Mouse (Mus musculus) bone marrow macrophage, adult 2 months (primary cell): ENCODE data around the gene Rpl29. TPM values are rescaled to one million over a fixed set of nuclear protein-coding genes. Genes with fewer than 3 reads are reported as not detected.

ENCODE experiments used
- H3K27ac ChIP-seq: 2 replicates; pipeline ENCODE4 v1.5.1; 2012; ENCODE audit warnings: low read depth, low read length; ENCODE audit not compliant: insufficient read depth
- H3K4me1 ChIP-seq: 2 replicates; pipeline ENCODE4 v1.6.1; 2012; ENCODE audit warnings: low read length; ENCODE audit not compliant: control insufficient read depth, insufficient read depth
- H3K4me3 ChIP-seq: 2 replicates; pipeline ENCODE4 v1.5.1; 2012; ENCODE audit warnings: mild to moderate bottlenecking, low read length, moderate library complexity; ENCODE audit not compliant: insufficient read depth
- CTCF ChIP-seq: IDR thresholded peaks from 2 replicates; pipeline ENCODE4 v1.5.1; 2012; ENCODE audit warnings: low read depth, mild to moderate bottlenecking, low read length, moderate library complexity
- POLR2A ChIP-seq: IDR thresholded peaks from 2 replicates; pipeline ENCODE4 v1.6.1; 2012; ENCODE audit warnings: mild to moderate bottlenecking, low read depth, low read length, borderline replicate concordance
- polyA plus RNA-seq: library from polyadenylated mRNA; stranded (reverse); fragments of >200 nt; gene quantifications from 2 replicates; pipeline ENCODE4 v1.2.4, GENCODE M21; 2012; ENCODE audit not compliant: missing spikeins, insufficient read depth, insufficient read length

The Rpl29 gene
- polyA plus RNA-seq, 1 experiment: 299 TPM

- H3K4me3 ChIP-seq: no peak overlapping the region
- H3K4me1 ChIP-seq: peaks cover 7% of the 10 kb centered on the region
- TF ChIP-seq POLR2A (no peak), CTCF (no peak)
- no peak overlapping the region for H3K27ac ChIP-seq
Measured at GRCm38 (mm10) chr9:106444836-106445235, 15.6 kb downstream of the Rpl29 start.

- Histone ChIP-seq H3K4me3 (peak within 1 kb of the TSS; percentile 84), H3K4me1 (peaks cover 7% of the 10 kb centered on the region), H3K27ac (peak within 1 kb of the TSS; percentile 55)
- TF ChIP-seq CTCF (0 out of 2 replicates have a peak, but pooled peaks have one; percentile 26), POLR2A (no peak)
Measured at GRCm38 (mm10) chr9:106447348-106447747, 18.1 kb downstream of the Rpl29 start, which contains the start of the genes Abhd14b and Abhd14a. TSS of gene Abhd14b (plus strand) at chr9:106447459. TSS of gene Abhd14a (minus strand) at chr9:106447678.

GRCm38 (mm10) chr9:106447951-106448350 is 18.7 kb downstream of the Rpl29 start:
- Histone ChIP-seq H3K27ac (peak overlapping the region; percentile 55), H3K4me1 (peaks cover 7% of the 10 kb centered on the region), H3K4me3 (peak overlapping the region; percentile 84)
- no peak for TF ChIP-seq CTCF
- TF ChIP-seq POLR2A: no peak

GRCm38 (mm10) chr9:106448498-106449031 is 19.3 kb downstream of the Rpl29 start:
- Histone ChIP-seq H3K4me3 (peak overlapping the region; percentile 84), H3K27ac (peak overlapping the region; percentile 55), H3K4me1 (peaks cover 7% of the 10 kb centered on the region)
- TF ChIP-seq CTCF (peak; percentile 36; the same call in 1 of the 2 replicates), POLR2A (no peak)

GRCm38 (mm10) chr9:106449947-106450346 is 20.7 kb downstream of the Rpl29 start:
- peaks cover 7% of the 10 kb centered on the region for H3K4me1 ChIP-seq
- TF ChIP-seq POLR2A: no peak
- TF ChIP-seq CTCF: no peak
- no peak overlapping the region for H3K27ac ChIP-seq
- no peak overlapping the region for H3K4me3 ChIP-seq

- Histone ChIP-seq H3K27ac (no peak overlapping the region), H3K4me3 (no peak overlapping the region), H3K4me1 (peaks cover 7% of the 10 kb centered on the region)
- TF ChIP-seq POLR2A (no peak), CTCF (no peak)
Measured at GRCm38 (mm10) chr9:106450661-106451060, 21.4 kb downstream of the Rpl29 start.

- TF ChIP-seq CTCF: no peak
- TF ChIP-seq POLR2A: no peak
- Histone ChIP-seq H3K27ac (no peak overlapping the region), H3K4me3 (no peak overlapping the region), H3K4me1 (peaks cover 7% of the 10 kb centered on the region)
Measured at GRCm38 (mm10) chr9:106451298-106451697, 22.0 kb downstream of the Rpl29 start.

GRCm38 (mm10) chr9:106451899-106452298 is 22.6 kb downstream of the Rpl29 start:
- H3K27ac ChIP-seq: no peak overlapping the region
- H3K4me1 ChIP-seq: peaks cover 7% of the 10 kb centered on the region
- TF ChIP-seq CTCF (no peak), POLR2A (no peak)
- H3K4me3 ChIP-seq: no peak overlapping the region

GRCm38 (mm10) chr9:106452351-106452750 is 23.1 kb downstream of the Rpl29 start:
- Histone ChIP-seq H3K27ac (no peak overlapping the region), H3K4me3 (no peak overlapping the region), H3K4me1 (peaks cover 7% of the 10 kb centered on the region)
- no peak for TF ChIP-seq CTCF
- TF ChIP-seq POLR2A: no peak

GRCm38 (mm10) chr9:106452821-106453220 is 23.6 kb downstream of the Rpl29 start:
- Histone ChIP-seq H3K4me3 (no peak overlapping the region), H3K4me1 (peaks cover 5% of the 10 kb centered on the region), H3K27ac (no peak overlapping the region)
- TF ChIP-seq POLR2A: no peak
- TF ChIP-seq CTCF: no peak
